Mouse (Mus musculus) hindbrain, embryonic 10.5 days (tissue): ENCODE results near the gene Ggt7. TPM values are rescaled to one million over a fixed set of nuclear protein-coding genes. Genes with fewer than 3 reads are reported as not detected.
"Not testable (repeated sequence)": the region's sequence is repeated elsewhere in the genome, so short reads cannot be mapped to it uniquely, and the experiment has no call there.

Source experiments
- DNase-seq: peaks from one replicate; pipeline ENCODE4 v3.0.0-alpha.2; 2017; ENCODE audit warnings: low spot score
- H3K27ac ChIP-seq: fragments of 300-500 bp; sonication (generic); 2 replicates; pipeline ENCODE4 v1.5.1; 2016; ENCODE audit warnings: mild to moderate bottlenecking, moderate library complexity
- H3K27me3 ChIP-seq: fragments of 300-500 bp; sonication (generic); 2 replicates; pipeline ENCODE4 v1.6.1; 2016; ENCODE audit warnings: mild to moderate bottlenecking; ENCODE audit not compliant: poor library complexity, insufficient read depth, severe bottlenecking
- H3K36me3 ChIP-seq: fragments of 300-500 bp; sonication (generic); 2 replicates; pipeline ENCODE4 v1.6.1; 2016; ENCODE audit warnings: mild to moderate bottlenecking, moderate library complexity
- H3K4me1 ChIP-seq: fragments of 300-500 bp; sonication (generic); replicated peaks from 2 replicates; pipeline ENCODE4 v1.6.1; 2016; ENCODE audit warnings: mild to moderate bottlenecking
- H3K4me3 ChIP-seq: fragments of 300-500 bp; sonication (generic); 2 replicates; pipeline ENCODE4 v1.5.1; 2016; ENCODE audit warnings: mild to moderate bottlenecking, moderate library complexity
- H3K9me3 ChIP-seq: fragments of 300-500 bp; sonication (generic); 2 replicates; pipeline ENCODE4 v1.6.1; 2016; ENCODE audit warnings: mild to moderate bottlenecking, moderate library complexity
- WGBS: fragments of 180-500 bp; shearing (Covaris S2); methylation state at CpG from one replicate; pipeline ENCODE4 v1.1.7; 2016; 5-methylcytosine and 5-hydroxymethylcytosine counted together
- polyA plus RNA-seq: library from polyadenylated mRNA; unstranded; fragments of >200 nt; fragmentation: Nextera tagmentation; extraction: Ambion mirVana; gene quantifications from 2 replicates; pipeline ENCODE4 v1.2.1, GENCODE M21; 2016

Gene Ggt7
- polyA plus RNA-seq = 16.6 and 33.1 TPM in 2 replicates

DNA sequence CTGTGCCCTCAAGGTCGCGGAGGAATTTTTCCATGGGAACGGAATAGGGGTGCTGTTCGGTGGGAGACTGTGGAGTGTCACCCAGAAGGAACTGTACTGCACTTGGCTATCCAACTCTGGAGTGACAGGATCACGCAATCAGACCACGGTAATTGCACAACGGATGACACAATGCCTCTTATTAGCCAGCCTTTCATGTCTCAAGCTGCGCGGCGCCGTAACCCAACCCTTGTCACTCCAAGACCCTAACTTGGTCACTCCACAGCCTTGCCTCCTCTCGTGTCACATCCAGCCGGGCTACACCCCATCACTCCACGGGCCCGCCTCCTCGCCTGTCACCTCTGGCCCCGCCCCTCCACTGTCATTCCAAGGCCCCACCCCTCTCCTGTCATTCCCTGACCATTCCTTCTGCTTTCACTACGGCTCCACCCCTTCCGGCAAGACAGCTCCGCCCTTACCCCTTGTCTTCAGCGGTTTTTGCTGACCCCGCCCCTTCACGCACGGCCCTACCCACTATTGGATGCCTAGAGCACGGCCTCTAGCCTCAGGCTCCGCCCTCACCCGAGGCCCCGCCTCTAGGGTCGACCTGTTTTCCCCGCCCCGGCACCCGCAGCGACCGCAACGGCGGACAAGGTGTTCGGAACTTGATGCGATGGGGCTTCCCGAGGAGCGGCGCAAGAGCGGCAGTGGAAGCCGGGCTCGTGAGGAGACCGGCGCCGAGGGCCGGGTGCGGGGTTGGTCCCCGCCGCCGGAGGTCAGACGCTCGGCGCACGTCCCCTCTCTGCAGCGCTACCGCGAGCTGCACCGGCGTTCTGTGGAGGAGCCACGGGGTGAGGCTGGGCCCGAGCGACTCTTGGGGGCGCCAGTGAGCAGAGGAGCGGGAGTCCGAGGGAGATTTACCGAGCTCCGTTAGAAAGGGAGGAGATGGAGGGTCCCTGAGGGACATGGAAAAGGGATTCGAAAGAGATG, at the start of gene Ggt7, which contains the start of gene Acss2:
Gene Ggt7, minus strand, starts transcription at position 783 of the 969 bp plus-strand sequence.
Gene Acss2, plus strand, starts transcription at position 494 of the 969 bp plus-strand sequence.
- Histone ChIP-seq H3K36me3 (no peaks in the 10 kb centered on the region), H3K4me1 (peaks cover 37% of the 10 kb centered on the region), H3K27ac (peak within 1 kb of the TSS; percentile 87), H3K4me3 (peak within 1 kb of the TSS; percentile 78), H3K27me3 (peaks cover 31% of the 10 kb centered on the region), H3K9me3 (no peaks in the 10 kb centered on the region)
- 4% methylated on average over 70 of the region's 70 CpGs for WGBS
- peak; percentile 99 for DNase-seq

DNA sequence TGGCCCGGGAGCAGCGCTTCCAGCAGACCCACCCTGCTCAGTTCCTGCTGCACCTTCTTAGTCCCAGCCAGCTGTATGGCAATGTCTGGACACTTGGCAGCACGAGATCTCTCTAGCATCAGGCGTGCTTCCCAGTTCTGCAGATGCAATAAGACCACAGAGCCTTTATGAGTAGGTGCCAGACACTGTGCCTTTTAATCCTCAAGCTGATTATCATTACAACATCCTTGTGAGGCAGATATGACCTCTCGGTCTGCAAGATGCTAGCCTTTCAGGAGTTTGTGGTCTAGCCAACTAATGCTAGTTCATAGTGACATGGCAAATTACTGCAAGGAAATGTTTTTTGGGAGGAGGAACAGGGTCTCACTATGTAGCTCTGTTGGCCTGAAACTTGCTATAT, 49.7 kb upstream of the Ggt7 start:
- H3K4me1 ChIP-seq = peaks cover 3% of the 10 kb centered on the region; the same call in 1 of the 2 replicates
- H3K36me3 ChIP-seq = peaks cover 22% of the 10 kb centered on the region; the same call in 1 of the 2 replicates
- WGBS = 89% methylated on average over 5 of the region's 5 CpGs
- no peak for DNase-seq
- no peak overlapping the region for H3K4me3 ChIP-seq
- no peaks in the 10 kb centered on the region for H3K9me3 ChIP-seq
- no peak overlapping the region for H3K27ac ChIP-seq
- no peaks in the 10 kb centered on the region for H3K27me3 ChIP-seq

DNA sequence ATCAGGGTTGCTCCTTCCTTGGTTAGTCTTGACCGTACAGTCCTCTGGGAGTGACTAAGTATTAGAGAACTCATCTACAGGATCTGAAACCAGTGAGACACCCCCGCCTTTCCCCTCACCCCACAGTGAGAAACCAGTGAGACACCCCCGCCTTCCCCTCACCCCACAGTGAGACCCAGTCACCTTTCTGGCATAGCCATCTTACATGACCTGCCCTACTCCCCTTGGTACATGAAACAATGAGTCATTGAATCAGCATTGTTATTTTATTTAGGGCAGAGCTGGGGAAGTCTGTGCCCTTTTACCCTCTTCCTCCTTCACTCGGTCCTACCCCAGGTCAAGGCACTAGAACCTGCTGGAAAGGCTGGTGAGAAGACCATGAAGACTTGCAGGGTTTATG, 44.9 kb upstream of the Ggt7 start:
- DNase-seq = no peak
- 86% methylated on average over 4 of the region's 4 CpGs for WGBS
- no peaks in the 10 kb centered on the region for H3K9me3 ChIP-seq
- peaks cover 31% of the 10 kb centered on the region; the same call in 1 of the 2 replicates for H3K36me3 ChIP-seq
- H3K4me3 ChIP-seq = no peak overlapping the region
- H3K27ac ChIP-seq = no peak overlapping the region
- H3K4me1 ChIP-seq = no peaks in the 10 kb centered on the region
- H3K27me3 ChIP-seq = no peaks in the 10 kb centered on the region

DNA sequence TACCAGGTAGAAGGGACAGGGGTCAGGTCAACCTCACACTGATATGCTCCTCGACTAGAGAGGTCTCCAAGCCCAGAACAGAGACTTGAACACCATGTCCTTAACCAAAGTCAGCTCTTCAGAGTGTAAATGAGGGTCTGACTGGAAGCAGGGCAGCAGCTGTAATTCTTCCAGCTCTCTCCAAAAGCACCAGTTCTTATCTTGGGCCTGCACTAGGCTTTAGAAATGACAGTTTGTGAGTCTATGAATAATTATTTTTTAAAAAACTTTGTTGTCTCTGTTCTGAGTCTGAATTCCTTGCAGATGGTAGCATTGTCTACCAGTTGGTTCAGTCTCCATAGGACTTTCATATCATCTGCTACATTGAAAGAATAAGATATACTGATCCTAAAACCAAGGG, 44.2 kb upstream of the Ggt7 start:
- no peak for DNase-seq
- Histone ChIP-seq H3K4me1 (0 out of 2 replicates have a peak, but pooled peaks cover 2% of the 10 kb centered on the region), H3K36me3 (peaks cover 28% of the 10 kb centered on the region; the same call in 1 of the 2 replicates), H3K4me3 (no peak overlapping the region), H3K9me3 (no peaks in the 10 kb centered on the region), H3K27ac (no peak overlapping the region), H3K27me3 (no peaks in the 10 kb centered on the region)
- WGBS = 65% methylated on average over 1 of the region's 1 CpGs

DNA sequence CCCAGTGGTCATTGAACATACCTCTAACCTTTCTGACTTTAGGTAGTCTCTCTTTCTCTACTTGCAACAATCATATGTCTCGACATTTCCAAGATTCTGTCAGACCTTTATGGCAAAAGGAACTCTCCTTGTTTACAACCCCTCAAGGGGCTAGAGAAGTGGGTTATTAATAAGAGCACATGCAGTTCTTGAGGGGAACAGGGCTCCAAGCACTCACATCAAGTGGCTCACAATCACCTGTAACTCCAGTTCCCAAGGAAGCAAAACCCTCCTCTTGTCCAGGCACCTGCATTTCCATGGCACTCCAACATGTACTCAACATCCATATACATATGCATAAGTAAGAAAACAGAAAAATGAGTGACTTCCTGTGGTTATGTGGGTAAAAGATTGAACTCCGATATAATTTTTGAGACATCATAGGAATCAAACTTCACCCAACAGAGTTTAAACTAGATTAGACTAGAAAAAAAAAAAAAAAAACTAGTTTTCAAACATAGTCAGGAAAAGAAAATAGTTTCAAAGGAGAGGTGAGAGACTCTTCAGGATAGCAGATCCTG, 36.5 kb upstream of the Ggt7 start:
- no peaks in the 10 kb centered on the region for H3K27me3 ChIP-seq
- H3K36me3 ChIP-seq = peaks cover 6% of the 10 kb centered on the region; the same call in 1 of the 2 replicates
- 0 out of 2 replicates have a peak, but pooled peaks cover 5% of the 10 kb centered on the region for H3K4me1 ChIP-seq
- 89% methylated on average over 2 of the region's 2 CpGs for WGBS
- no peak overlapping the region for H3K27ac ChIP-seq
- no peaks in the 10 kb centered on the region for H3K9me3 ChIP-seq
- no peak overlapping the region for H3K4me3 ChIP-seq
- no peak for DNase-seq

DNA sequence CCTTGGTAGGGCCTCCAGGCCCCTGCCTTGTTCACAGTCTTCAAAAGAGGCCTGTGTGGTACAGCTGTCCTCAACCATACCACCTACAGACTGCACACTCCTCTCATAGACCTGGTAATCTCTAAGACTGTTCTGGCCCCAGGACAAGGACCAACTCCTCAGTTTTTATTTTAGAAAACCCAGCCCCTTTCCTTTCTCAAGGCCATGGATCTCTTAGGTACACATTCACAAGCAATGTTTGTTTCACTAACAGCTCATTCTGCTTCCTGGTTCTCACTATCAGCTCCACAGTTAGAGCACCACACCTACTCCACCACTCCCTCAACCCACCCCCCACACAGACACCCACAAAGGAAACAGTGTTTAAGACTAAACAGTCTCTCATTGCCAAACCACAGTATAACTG, 34.9 kb upstream of the Ggt7 start:
- Histone ChIP-seq H3K36me3 (no peaks in the 10 kb centered on the region), H3K9me3 (no peaks in the 10 kb centered on the region), H3K4me3 (no peak overlapping the region), H3K27me3 (no peaks in the 10 kb centered on the region), H3K4me1 (0 out of 2 replicates have a peak, but pooled peaks cover 5% of the 10 kb centered on the region), H3K27ac (no peak overlapping the region)
- no peak for DNase-seq

DNA sequence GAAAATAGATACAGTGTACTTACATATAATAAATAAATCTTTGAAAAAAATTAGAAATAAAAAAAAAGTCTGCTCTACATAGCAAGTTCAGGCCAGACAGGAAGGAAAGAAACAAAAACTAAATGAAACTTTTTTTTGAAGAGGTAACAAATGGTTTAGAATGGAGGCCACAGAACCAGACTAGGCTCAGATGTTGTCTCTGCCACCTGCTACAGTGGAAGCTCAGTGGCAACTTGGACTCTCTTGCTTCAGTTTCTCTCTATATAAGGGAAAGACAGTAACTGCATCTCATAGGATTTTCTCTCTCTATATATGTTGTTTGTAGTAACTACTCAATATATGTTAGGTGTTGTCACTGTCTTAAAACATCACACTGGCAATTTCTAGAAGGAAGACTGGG, 34.3 kb upstream of the Ggt7 start:
- no peak for DNase-seq
- no peaks in the 10 kb centered on the region for H3K36me3 ChIP-seq
- no peaks in the 10 kb centered on the region for H3K27me3 ChIP-seq
- H3K9me3 ChIP-seq = no peaks in the 10 kb centered on the region
- no peak overlapping the region for H3K4me3 ChIP-seq
- 0 out of 2 replicates have a peak, but pooled peaks cover 4% of the 10 kb centered on the region for H3K4me1 ChIP-seq
- no peak overlapping the region for H3K27ac ChIP-seq

DNA sequence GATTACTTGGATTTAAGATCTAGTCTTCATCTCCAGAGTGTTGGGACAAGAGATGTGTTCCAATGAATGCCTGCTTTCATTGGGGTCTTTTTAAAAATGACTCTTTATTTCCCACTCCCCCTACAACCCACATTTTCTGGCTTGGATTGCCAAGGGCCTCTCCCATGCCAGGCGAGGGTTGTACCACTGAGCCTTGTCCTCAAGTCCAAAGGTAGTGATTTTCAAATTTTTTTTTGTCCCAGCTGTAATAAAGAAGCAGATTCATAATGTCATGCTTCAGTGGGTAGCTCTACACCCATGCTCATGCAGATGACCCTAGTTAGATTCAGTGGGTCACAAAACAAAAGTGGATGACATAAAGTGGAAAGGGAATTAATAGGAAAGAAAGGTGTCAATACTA, 28.9 kb upstream of the Ggt7 start:
- no peaks in the 10 kb centered on the region for H3K4me1 ChIP-seq
- H3K9me3 ChIP-seq = no peaks in the 10 kb centered on the region
- H3K27me3 ChIP-seq = no peaks in the 10 kb centered on the region
- no peak overlapping the region for H3K27ac ChIP-seq
- 77% methylated on average over 1 of the region's 1 CpGs for WGBS
- DNase-seq = no peak
- no peaks in the 10 kb centered on the region for H3K36me3 ChIP-seq
- no peak overlapping the region for H3K4me3 ChIP-seq

DNA sequence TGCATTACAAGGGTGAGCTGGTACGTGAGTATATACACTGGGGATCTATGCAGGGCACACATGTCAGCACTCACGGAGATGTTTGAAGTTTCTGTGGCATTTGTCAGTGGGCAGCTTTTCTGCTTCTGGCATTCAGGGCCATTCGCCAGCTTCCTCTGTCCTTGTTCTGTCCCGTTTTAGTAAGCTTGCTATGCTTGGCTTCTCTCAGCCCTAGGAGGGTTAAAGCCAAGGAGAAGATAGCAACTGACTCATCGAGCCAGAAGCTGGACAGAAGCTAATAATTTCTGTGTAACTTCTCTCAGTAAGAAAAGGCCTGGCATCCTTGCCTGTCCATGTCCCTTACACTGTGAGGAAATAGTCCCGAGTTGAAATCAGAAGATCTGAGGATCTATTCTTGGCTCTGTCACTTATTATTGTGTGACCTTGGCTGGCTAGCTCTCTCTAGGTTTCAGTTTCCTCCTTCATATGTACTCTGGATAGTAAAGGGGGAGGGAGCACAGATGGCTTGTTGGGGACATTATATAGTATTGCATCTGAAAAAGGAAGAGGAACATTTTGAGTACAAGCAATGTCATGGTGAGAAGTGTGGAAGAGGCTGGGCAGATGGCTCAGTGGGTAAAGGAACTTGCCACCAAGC, 22.9 kb upstream of the Ggt7 start:
- no peaks in the 10 kb centered on the region for H3K4me1 ChIP-seq
- DNase-seq = no peak
- WGBS = 77% methylated on average over 6 of the region's 6 CpGs
- H3K27ac ChIP-seq = no peak overlapping the region
- no peaks in the 10 kb centered on the region for H3K9me3 ChIP-seq
- no peaks in the 10 kb centered on the region for H3K36me3 ChIP-seq
- no peaks in the 10 kb centered on the region for H3K27me3 ChIP-seq
- no peak overlapping the region for H3K4me3 ChIP-seq

DNA sequence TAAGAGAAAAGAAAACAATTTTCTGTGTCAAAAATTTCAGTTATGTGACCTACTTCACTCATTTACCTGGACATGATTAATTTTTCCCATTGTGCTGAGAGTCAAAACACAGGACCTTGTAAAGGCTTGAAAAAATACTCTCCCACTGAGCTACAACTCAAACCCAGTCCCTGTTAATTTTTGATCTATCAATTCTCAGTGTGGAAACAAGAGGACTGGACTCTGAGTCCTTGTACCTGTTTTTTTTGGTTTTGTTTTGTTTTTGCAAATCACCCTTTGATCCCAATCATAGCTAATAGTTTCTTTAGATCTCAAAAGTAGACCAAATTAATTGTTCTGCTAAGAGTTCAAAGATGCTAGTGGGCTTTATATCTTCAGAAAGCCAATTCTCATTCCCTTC, 21.7 kb upstream of the Ggt7 start:
- Histone ChIP-seq H3K36me3 (no peaks in the 10 kb centered on the region), H3K9me3 (no peaks in the 10 kb centered on the region), H3K4me1 (no peaks in the 10 kb centered on the region), H3K27ac (no peak overlapping the region), H3K27me3 (no peaks in the 10 kb centered on the region), H3K4me3 (no peak overlapping the region)
- DNase-seq = no peak

DNA sequence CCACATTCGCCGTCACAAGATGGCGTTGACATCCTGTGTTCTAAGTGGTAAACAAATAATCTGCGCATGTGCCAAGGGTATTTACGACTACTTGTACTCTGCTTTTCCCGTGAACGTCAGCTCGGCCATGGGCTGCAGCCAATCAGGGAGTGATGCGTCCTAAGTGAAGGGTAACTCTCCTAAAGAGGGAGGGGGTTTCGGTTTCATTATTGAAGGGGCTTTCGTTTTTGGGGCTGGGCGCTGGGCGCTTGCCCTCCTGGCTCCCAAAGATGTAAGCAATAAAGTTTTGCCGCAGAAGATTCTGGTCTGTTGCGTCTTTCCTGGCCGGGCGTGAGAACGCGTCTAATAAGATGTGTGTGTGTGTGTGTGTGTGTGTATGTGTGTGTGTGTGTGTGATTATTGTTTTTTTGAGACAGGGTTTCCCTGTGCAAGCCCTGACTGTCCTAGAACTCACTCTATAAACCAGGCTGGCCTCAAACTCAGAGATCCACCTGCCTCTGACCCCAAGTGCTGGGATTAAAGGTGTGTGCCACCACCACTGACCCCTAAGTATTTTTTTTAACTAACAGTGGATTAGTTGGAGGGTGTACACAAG, 20.5 kb upstream of the Ggt7 start:
- H3K9me3 ChIP-seq, H3K36me3 ChIP-seq, H3K27me3 ChIP-seq, H3K4me1 ChIP-seq, DNase-seq, H3K27ac ChIP-seq, H3K4me3 ChIP-seq: not testable (repeated sequence)
- 80% methylated on average over 19 of the region's 19 CpGs for WGBS

DNA sequence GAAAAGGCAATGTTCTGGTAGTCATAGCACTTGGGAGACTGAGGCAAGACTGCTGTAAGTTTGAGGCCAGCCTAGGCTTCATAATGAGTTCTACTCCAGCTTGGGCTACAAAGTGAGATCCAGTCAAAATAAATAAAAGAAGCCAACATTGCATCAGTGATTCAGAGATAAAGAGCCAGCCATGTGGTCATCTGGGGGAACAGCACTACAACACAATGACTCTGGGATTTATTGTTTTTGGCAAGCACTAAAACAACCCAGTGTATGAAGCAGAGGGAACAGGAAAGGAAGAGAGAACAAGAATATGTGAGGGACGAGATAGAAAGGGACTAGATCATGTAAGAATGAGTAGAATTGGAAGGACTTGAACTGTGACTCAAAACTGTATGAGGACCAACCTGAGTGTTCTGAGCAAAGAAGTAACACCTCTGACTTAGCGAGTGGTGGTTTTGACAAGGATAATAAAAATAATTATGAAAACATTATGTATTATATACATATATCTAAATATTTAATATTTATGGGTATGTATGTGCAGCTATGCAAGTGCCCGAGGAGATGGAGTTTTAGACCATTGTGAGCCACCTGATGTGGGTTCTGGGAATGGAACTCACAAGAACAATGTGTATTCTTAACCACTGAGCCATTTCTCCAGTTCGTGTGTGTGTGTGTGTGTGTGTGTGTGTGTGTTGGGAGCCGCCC, 19.9 kb upstream of the Ggt7 start:
- Histone ChIP-seq H3K4me3 (no peak overlapping the region), H3K27me3 (no peaks in the 10 kb centered on the region), H3K36me3 (no peaks in the 10 kb centered on the region), H3K9me3 (no peaks in the 10 kb centered on the region), H3K4me1 (no peaks in the 10 kb centered on the region), H3K27ac (no peak overlapping the region)
- 83% methylated on average over 5 of the region's 5 CpGs for WGBS
- no peak for DNase-seq
